Mouse (Mus musculus) myocyte (in vitro differentiated cells): ENCODE results near the gene Grin3b. TPM values are rescaled to one million over a fixed set of nuclear protein-coding genes. Genes with fewer than 3 reads are reported as not detected.
A peak's percentile ranks its signal among the peaks of the same experiment; 100 is the strongest.

Source experiments
- H3K27me3 ChIP-seq: one replicate; pipeline ENCODE4 v1.6.1; 2011; ENCODE audit not compliant: control insufficient read depth, insufficient read depth, insufficient read length
- H3K36me3 ChIP-seq: one replicate; pipeline ENCODE4 v1.6.1; 2011; ENCODE audit not compliant: control insufficient read depth, insufficient read depth
- H3K4me2 ChIP-seq: one replicate; pipeline ENCODE4 v1.6.1; 2011; ENCODE audit warnings: low read depth, control low read depth
- H3K4me3 ChIP-seq: one replicate; pipeline ENCODE4 v1.5.1; 2011; ENCODE audit warnings: mild to moderate bottlenecking, control low read depth, moderate library complexity
- H3K79me2 ChIP-seq: one replicate; pipeline ENCODE4 v1.6.1; 2011; ENCODE audit not compliant: control insufficient read depth, insufficient read depth
- H3ac ChIP-seq: one replicate; pipeline ENCODE4 v1.6.1; 2011; ENCODE audit not compliant: control insufficient read depth, insufficient read length
- CEBPB ChIP-seq: IDR thresholded peaks from 2 replicates; pipeline ENCODE4 v1.6.1; 2011; ENCODE audit warnings: mild to moderate bottlenecking, moderate library complexity; ENCODE audit not compliant: poor library complexity, insufficient read depth, severe bottlenecking
- E2F4 ChIP-seq: IDR thresholded peaks from one replicate; pipeline ENCODE4 v1.6.1; 2011; ENCODE audit warnings: mild to moderate bottlenecking, control low read depth, moderate library complexity; ENCODE audit not compliant: insufficient read depth
- MAX ChIP-seq: IDR thresholded peaks from one replicate; pipeline ENCODE4 v1.6.1; 2011; ENCODE audit warnings: low read depth, mild to moderate bottlenecking, control low read depth
- MYOD1 ChIP-seq, 3 experiments: IDR thresholded peaks; one replicate each; pipeline ENCODE4 v1.6.1; 2011; ENCODE audit warnings: control low read depth in 2 of 3, low read depth in 2 of 3, mild to moderate bottlenecking in 2 of 3, moderate library complexity in 1 of 3; ENCODE audit not compliant: insufficient read length in 2 of 3, control insufficient read depth in 1 of 3
- MYOG ChIP-seq, 3 experiments: IDR thresholded peaks; one replicate each; pipeline ENCODE4 v1.6.1; 2011; ENCODE audit warnings: control low read depth in 2 of 3, low read depth in 2 of 3, mild to moderate bottlenecking in 2 of 3; ENCODE audit not compliant: insufficient read length in 2 of 3, control insufficient read depth in 1 of 3, insufficient read depth in 1 of 3
- POLR2A ChIP-seq: IDR thresholded peaks from one replicate; pipeline ENCODE4 v1.6.1; 2011; ENCODE audit warnings: low read depth, mild to moderate bottlenecking, control low read depth, moderate library complexity; ENCODE audit not compliant: insufficient read length
- POLR2AphosphoS2 ChIP-seq: IDR thresholded peaks from one replicate; pipeline ENCODE4 v1.6.1; 2011; ENCODE audit warnings: low read depth, control low read depth; ENCODE audit not compliant: insufficient read length
- REST ChIP-seq: IDR thresholded peaks from one replicate; pipeline ENCODE4 v1.6.1; 2011; ENCODE audit warnings: mild to moderate bottlenecking, control low read depth, moderate library complexity; ENCODE audit not compliant: insufficient read depth, insufficient read length
- SRF ChIP-seq: IDR thresholded peaks from one replicate; pipeline ENCODE4 v1.6.1; 2011; ENCODE audit warnings: low read depth; ENCODE audit not compliant: control insufficient read depth, insufficient read length
- TCF12 ChIP-seq: IDR thresholded peaks from one replicate; pipeline ENCODE4 v1.6.1; 2011; ENCODE audit warnings: mild to moderate bottlenecking, control low read depth; ENCODE audit not compliant: poor library complexity, insufficient read depth, severe bottlenecking
- TCF3 ChIP-seq: IDR thresholded peaks from one replicate; pipeline ENCODE4 v1.6.1; 2011; ENCODE audit warnings: low read depth, control low read depth; ENCODE audit not compliant: insufficient read length
- USF1 ChIP-seq: IDR thresholded peaks from one replicate; pipeline ENCODE4 v1.6.1; 2011; ENCODE audit warnings: low read depth, mild to moderate bottlenecking, control low read depth, moderate library complexity
- polyA plus RNA-seq: library from polyadenylated mRNA; unstranded; fragments of >200 nt; fragmentation: generic; extraction: Trizol; gene quantifications from one replicate; pipeline ENCODE4 v1.2.1, GENCODE M21; 2012; ENCODE audit warnings: missing spikeins

Grin3b gene
- polyA plus RNA-seq, 1 experiment = 0.73 TPM

DNA sequence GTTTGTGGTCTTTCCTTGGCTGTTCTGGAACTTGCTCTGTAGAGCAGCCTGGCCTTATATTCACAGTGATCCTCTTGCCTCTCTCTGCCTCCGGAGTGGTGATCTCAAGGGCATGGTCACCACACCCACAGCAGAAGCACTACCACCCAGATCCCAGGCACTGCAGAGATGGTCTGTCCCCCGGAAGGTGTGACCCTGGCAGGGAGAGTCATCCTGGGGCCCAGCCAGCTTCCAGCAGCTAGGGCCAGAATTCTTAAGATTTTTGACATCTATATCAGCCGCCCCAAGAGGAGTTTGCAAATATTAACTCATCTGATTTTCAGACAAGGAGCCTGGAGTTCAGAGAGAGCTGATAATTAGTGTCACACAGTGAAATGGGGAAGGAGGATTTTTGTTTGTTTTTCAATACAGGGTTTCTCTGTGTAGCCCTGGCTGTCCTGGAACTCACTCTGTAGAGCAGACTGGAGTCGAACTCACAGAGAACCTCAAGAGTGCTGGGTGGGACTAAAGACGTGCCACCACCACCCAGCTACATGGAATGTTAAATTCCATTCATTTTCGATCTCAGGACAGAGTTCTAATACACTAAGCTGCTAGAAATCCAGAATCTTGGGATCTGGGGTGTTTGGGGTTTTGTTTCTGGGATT, 15.8 kb downstream of the Grin3b start:
- H3ac ChIP-seq = no peak overlapping the region
- no peaks in the 10 kb centered on the region for H3K36me3 ChIP-seq
- peaks cover 39% of the 10 kb centered on the region for H3K79me2 ChIP-seq
- H3K4me3 ChIP-seq = peak overlapping the region; percentile 74
- no peaks in the 10 kb centered on the region for H3K27me3 ChIP-seq
- TF ChIP-seq USF1 (no peak), POLR2A (peak; percentile 34)
- peak overlapping the region; percentile 86 for H3K4me2 ChIP-seq

DNA sequence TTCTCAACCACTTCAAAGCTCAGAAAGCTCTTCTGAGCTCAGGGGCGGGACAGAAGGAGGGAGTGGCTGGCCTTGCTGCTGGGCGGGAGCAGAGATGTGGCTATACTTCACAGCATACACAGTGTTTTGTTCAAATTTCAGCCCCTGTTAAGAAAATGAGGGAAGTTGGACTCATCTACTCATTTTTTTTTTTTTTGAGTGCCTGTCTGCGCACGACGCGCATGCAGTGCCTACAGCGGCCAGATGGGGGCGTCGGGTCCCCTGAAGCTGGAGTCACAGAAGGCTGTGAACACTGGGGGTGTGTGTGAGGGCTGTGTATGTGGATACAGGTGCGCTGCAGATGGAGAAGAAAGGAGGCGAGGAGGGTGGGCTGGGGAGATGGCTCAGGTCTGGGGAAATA, 16.4 kb downstream of the Grin3b start:
- Histone ChIP-seq H3K4me2 (peak overlapping the region; percentile 86), H3K27me3 (no peaks in the 10 kb centered on the region), H3K4me3 (peak overlapping the region; percentile 74)

GRCm38 (mm10) chr10:79987771-79988505, 17.4 kb downstream of the Grin3b start:
- H3K27me3 ChIP-seq = no peaks in the 10 kb centered on the region
- TF ChIP-seq TCF3 = no peak
- TF ChIP-seq E2F4 = no peak
- no peak for TF ChIP-seq POLR2A
- no peak for TF ChIP-seq MYOG (IDR thresholded peaks at IDR 0.05; ENCODE audit: control insufficient read depth in 1 of 3, insufficient read depth in 1 of 3, insufficient read length in 2 of 3, low read depth in 2 of 3)
- no peak for TF ChIP-seq USF1
- no peak for TF ChIP-seq POLR2AphosphoS2
- TF ChIP-seq CEBPB = no peak
- no peak for TF ChIP-seq MAX
- no peak for TF ChIP-seq TCF12
- no peak for TF ChIP-seq REST
- no peak for TF ChIP-seq SRF
- TF ChIP-seq MYOD1 (IDR thresholded peaks at IDR 0.05; ENCODE audit: control insufficient read depth in 1 of 3, insufficient read length in 2 of 3, low read depth in 2 of 3) = no peak
- peak overlapping the region; percentile 74 for H3K4me3 ChIP-seq
- H3ac ChIP-seq = peak overlapping the region; percentile 53
- H3K79me2 ChIP-seq = peaks cover 28% of the 10 kb centered on the region
- peak overlapping the region; percentile 86 for H3K4me2 ChIP-seq
- H3K36me3 ChIP-seq = peaks cover 3% of the 10 kb centered on the region

More for the DNA sequence above, 16.4 kb downstream of the Grin3b start:
- Histone ChIP-seq H3K36me3 (peaks cover under 1% of the 10 kb centered on the region), H3K79me2 (peaks cover 33% of the 10 kb centered on the region), H3ac (no peak overlapping the region)
- TF ChIP-seq SRF = peak; percentile 29
- no peak for TF ChIP-seq TCF12

GRCm38 (mm10) chr10:79988506-79989271, 18.2 kb downstream of the Grin3b start, which contains the start of gene Cnn2:
Cnn2 (plus strand) TSS chr10:79988584.
- H3K79me2 ChIP-seq = peaks cover 21% of the 10 kb centered on the region
- H3K4me2 ChIP-seq = peak within 1 kb of the TSS; percentile 86
- TF ChIP-seq USF1 (no peak), POLR2A (peak; percentile 55), TCF12 (no peak), REST (no peak), CEBPB (no peak), TCF3 (no peak), MYOD1 (IDR thresholded peaks at IDR 0.05; ENCODE audit: control insufficient read depth in 1 of 3, insufficient read length in 2 of 3, low read depth in 2 of 3) (peak in 1 of 3 experiments; percentile 24), E2F4 (no peak), MAX (no peak), POLR2AphosphoS2 (peak; percentile 45), MYOG (IDR thresholded peaks at IDR 0.05; ENCODE audit: control insufficient read depth in 1 of 3, insufficient read depth in 1 of 3, insufficient read length in 2 of 3, low read depth in 2 of 3) (peak in 1 of 3 experiments; percentile 55), SRF (peak; percentile 98)

More at GRCm38 (mm10) chr10:79988506-79989271, 18.2 kb downstream of the Grin3b start, which contains the start of gene Cnn2:
- Histone ChIP-seq H3K4me3 (peak within 1 kb of the TSS; percentile 74), H3K36me3 (peaks cover 3% of the 10 kb centered on the region), H3ac (peak within 1 kb of the TSS; percentile 53), H3K27me3 (no peaks in the 10 kb centered on the region)
